Comparison of ENCODE assay signal across 8 mouse cellular contexts in genomic region chr15:102258076-102258470, GRCm38 (mm10). TPM values are rescaled to one million over a fixed set of nuclear protein-coding genes. Genes with fewer than 3 reads are reported as not detected.
A peak's percentile ranks its signal among the peaks of the same experiment; 100 is the strongest.
DNase-seq lines count a peak whose midpoint lies in the region; ATAC-seq and TF ChIP-seq lines count a peak whose summit lies in the region.

No protein-coding gene starts in this region.

- H3K9me3 ChIP-seq in MEL (replicated peaks; ENCODE audit: insufficient read depth, low read length): no peaks in the 10 kb centered on the region
- no peaks in the 10 kb centered on the region for H3K9me3 ChIP-seq in forebrain, embryonic 10.5 days
- H3K9me3 ChIP-seq in hindbrain, embryonic 13.5 days: no peaks in the 10 kb centered on the region
- no peaks in the 10 kb centered on the region for H3K9me3 ChIP-seq in stomach, embryonic 14.5 days (ENCODE audit: control insufficient read depth, low read depth, low read length)

- H3K27me3 ChIP-seq in MEL (ENCODE audit: control insufficient read depth in 1 of 2, insufficient read depth in 2 of 2, low read length in 2 of 2): peaks cover 66 to 74% of the 10 kb centered on the region in 2 experiments
- peaks cover 68% of the 10 kb centered on the region for H3K27me3 ChIP-seq in forebrain, embryonic 10.5 days (ENCODE audit: poor library complexity, severe bottlenecking)
- peaks cover 86% of the 10 kb centered on the region for H3K27me3 ChIP-seq in hindbrain, embryonic 13.5 days
- no peaks in the 10 kb centered on the region for H3K27me3 ChIP-seq in stomach, embryonic 14.5 days (ENCODE audit: control insufficient read depth, insufficient read depth, low read length)

- no peak for TF ChIP-seq POLR2A in MEL (IDR thresholded peaks at IDR 0.05; ENCODE audit: control insufficient read depth in 1 of 2, insufficient read depth in 1 of 2, low read depth in 1 of 2, low read length in 2 of 2, poor library complexity in 1 of 2)

- no peaks in the 10 kb centered on the region for H3K36me3 ChIP-seq in MEL (ENCODE audit: control insufficient read depth in 1 of 2, insufficient read depth in 2 of 2, low read length in 2 of 2)
- H3K36me3 ChIP-seq in forebrain, embryonic 10.5 days (replicated peaks): no peaks in the 10 kb centered on the region
- no peaks in the 10 kb centered on the region for H3K36me3 ChIP-seq in hindbrain, embryonic 13.5 days
- H3K36me3 ChIP-seq in stomach, embryonic 14.5 days (ENCODE audit: control insufficient read depth, insufficient read depth, low read length): no peaks in the 10 kb centered on the region

- H3K4me2 ChIP-seq in hindbrain, embryonic 13.5 days: peak overlapping the region; percentile 86
- H3K4me2 ChIP-seq in stomach, embryonic 14.5 days (replicated peaks; ENCODE audit: low read depth, low read length): peak overlapping the region; percentile 76

- H3K4me1 ChIP-seq in MEL (ENCODE audit: control insufficient read depth in 1 of 2, insufficient read depth in 2 of 2, low read length in 2 of 2): peaks cover 0 to 3% of the 10 kb centered on the region in 2 experiments; a peak in 2 of 4 replicates
- H3K4me1 ChIP-seq in forebrain, embryonic 10.5 days: peaks cover 59% of the 10 kb centered on the region
- peaks cover 26% of the 10 kb centered on the region for H3K4me1 ChIP-seq in hindbrain, embryonic 13.5 days (replicated peaks)
- peaks cover 30% of the 10 kb centered on the region for H3K4me1 ChIP-seq in stomach, embryonic 14.5 days (ENCODE audit: control insufficient read depth, insufficient read depth, low read length)

- no peaks in the 10 kb centered on the region for H3K79me2 ChIP-seq in MEL (ENCODE audit: control insufficient read depth, insufficient read depth, low read length, poor library complexity)

- TF ChIP-seq EP300 in MEL (IDR thresholded peaks at IDR 0.05; ENCODE audit: low read depth in 1 of 2, low read length in 2 of 2): no peak

- no peak for TF ChIP-seq CTCF in MEL (IDR thresholded peaks at IDR 0.05 in 2 of 3, conservative IDR thresholded peaks at IDR 0.05 in 1 of 3; ENCODE audit: control insufficient read depth in 1 of 3, insufficient read depth in 1 of 3, low read depth in 2 of 3, low read length in 3 of 3, poor library complexity in 1 of 3, severe bottlenecking in 1 of 3)

- H3K27ac ChIP-seq in MEL (ENCODE audit: control insufficient read depth, low read depth, low read length): no peak overlapping the region
- H3K27ac ChIP-seq in forebrain, embryonic 10.5 days: peak overlapping the region; percentile 86
- no peak overlapping the region for H3K27ac ChIP-seq in hindbrain, embryonic 13.5 days
- H3K27ac ChIP-seq in stomach, embryonic 14.5 days (ENCODE audit: low read length): peak overlapping the region; percentile 69

- H3K9ac ChIP-seq in MEL (ENCODE audit: control insufficient read depth, low read depth, low read length, poor library complexity, severe bottlenecking): no peak overlapping the region
- 0 out of 2 replicates have a peak overlapping the region, but pooled peaks have one; percentile 74 for H3K9ac ChIP-seq in hindbrain, embryonic 13.5 days
- no peak overlapping the region; the same call in 1 of the 2 replicates for H3K9ac ChIP-seq in stomach, embryonic 14.5 days (replicated peaks; ENCODE audit: low read depth, low read length)

- H3K4me3 ChIP-seq in MEL (ENCODE audit: control insufficient read depth in 1 of 2, insufficient read depth in 1 of 2, low read depth in 2 of 2, low read length in 2 of 2): no peak overlapping the region
- H3K4me3 ChIP-seq in forebrain, embryonic 10.5 days: peak overlapping the region; percentile 67
- H3K4me3 ChIP-seq in hindbrain, embryonic 13.5 days: peak overlapping the region; percentile 51; the same call in 1 of the 2 replicates
- H3K4me3 ChIP-seq in stomach, embryonic 14.5 days (ENCODE audit: low read depth, low read length): peak overlapping the region; percentile 64

- 3% methylated on average over 12 of the region's 12 CpGs for WGBS in forebrain, embryonic 10.5 days
- 6% methylated on average over 12 of the region's 12 CpGs for WGBS in hindbrain, embryonic 13.5 days
- WGBS in stomach, embryonic 14.5 days: 9% methylated on average over 12 of the region's 12 CpGs

- no peak for ATAC-seq in hindbrain, embryonic 13.5 days (ENCODE audit: low FRiP score)
- peak; percentile 36 for ATAC-seq in stomach, embryonic 14.5 days (ENCODE audit: insufficient number of reproducible peaks, insufficient read depth, low FRiP score, low read depth)
- no peak for ATAC-seq in erythroblast, adult 5-6 weeks (replicated peaks; ENCODE audit: low FRiP score, poor library complexity, severe bottlenecking)

- DNase-seq in cerebellum, adult 11-12 months: peak; percentile 70
- no peak for DNase-seq in cerebellum, postnatal 14 days
- DNase-seq in MEL (ENCODE audit: low read depth, low spot score): no peak
- DNase-seq in forebrain, embryonic 10.5 days (ENCODE audit: extremely low spot score, low spot score): no peak
- DNase-seq in lung, adult 18-20 months: peak; percentile 76 to 82

- no peak for TF ChIP-seq RAD21 in MEL (IDR thresholded peaks at IDR 0.05; ENCODE audit: low read depth, low read length)

TF ChIP-seq in MEL, 35 proteins besides CTCF, POLR2A, EP300 and RAD21:
- TF ChIP-seq BHLHE40 (IDR thresholded peaks at IDR 0.05; ENCODE audit: borderline replicate concordance, low read depth, low read length): no peak
- TF ChIP-seq MAZ (IDR thresholded peaks at IDR 0.05; ENCODE audit: low read depth, low read length): 0 out of 2 replicates have a peak, but pooled peaks have one; percentile 28
TF ChIP-seq in MEL: peak in this region for 1.

RNA-seq across cellular contexts. Expression of gene Rarg, which starts 0.8 kb away (rescaled TPM):
- total RNA-seq in MEL (2012; rRNA removed): 0.39 and 0.59 TPM in 2 replicates
- polyA plus RNA-seq in MEL (2012; ENCODE audit: insufficient read depth in 1 of 2, insufficient read length in 2 of 2, low read depth in 1 of 2, low replicate concordance in 2 of 2, missing spikeins in 1 of 2): 1 to 10 TPM in 1 of 2 experiments, not detected in 1; 5.8 TPM
- 27.5 and 31.3 TPM in 2 replicates for polyA plus RNA-seq in forebrain, embryonic 10.5 days (2016; fragmentation: Nextera tagmentation; extraction: Ambion mirVana)
- polyA plus RNA-seq in hindbrain, embryonic 13.5 days (2015; fragmentation: Nextera tagmentation; extraction: Ambion mirVana): 5.7 and 7.1 TPM in 2 replicates
- polyA plus RNA-seq in stomach, embryonic 14.5 days (2014; fragmentation: Nextera tagmentation; extraction: Ambion mirVana): 36.9 and 40.5 TPM in 2 replicates
- total RNA-seq in erythroblast, adult 5-6 weeks (2015; ENCODE audit: low replicate concordance): 0.84 and 1.5 TPM in 2 replicates
- 0.84 and 5.2 TPM in 2 replicates for total RNA-seq in erythroblast, adult 5-6 weeks (2017; ENCODE audit: low replicate concordance)

RNA-seq across cellular contexts. Expression of gene Gm9918, which starts 12.3 kb away (rescaled TPM):
- total RNA-seq in MEL (2012; rRNA removed): not detected in 2 replicates
- polyA plus RNA-seq in MEL (2012; ENCODE audit: insufficient read depth in 1 of 2, insufficient read length in 2 of 2, low read depth in 1 of 2, low replicate concordance in 2 of 2, missing spikeins in 1 of 2): under 1 TPM in 1 of 2 experiments, not detected in 1; 0.04 TPM
- polyA plus RNA-seq in forebrain, embryonic 10.5 days (2016; fragmentation: Nextera tagmentation; extraction: Ambion mirVana): 0.48 and 0.76 TPM in 2 replicates
- 0.14 and 0.22 TPM in 2 replicates for polyA plus RNA-seq in hindbrain, embryonic 13.5 days (2015; fragmentation: Nextera tagmentation; extraction: Ambion mirVana)
- 0.36 and 0.56 TPM in 2 replicates for polyA plus RNA-seq in stomach, embryonic 14.5 days (2014; fragmentation: Nextera tagmentation; extraction: Ambion mirVana)
- total RNA-seq in erythroblast, adult 5-6 weeks (2015; ENCODE audit: low replicate concordance): not detected in 2 replicates
- total RNA-seq in erythroblast, adult 5-6 weeks (2017; ENCODE audit: low replicate concordance): not detected in 2 replicates

RNA-seq across cellular contexts. Expression of gene Mfsd5, which starts 21.2 kb away (rescaled TPM):
- total RNA-seq in MEL (2012; rRNA removed): 49.7 and 56.3 TPM in 2 replicates
- 100 to 1,000 TPM in 1 of 2 experiments, 10 to 100 TPM in 1; 83.6 to 115 TPM for polyA plus RNA-seq in MEL (2012; ENCODE audit: insufficient read depth in 1 of 2, insufficient read length in 2 of 2, low read depth in 1 of 2, low replicate concordance in 2 of 2, missing spikeins in 1 of 2)
- 64.2 and 66.8 TPM in 2 replicates for polyA plus RNA-seq in forebrain, embryonic 10.5 days (2016; fragmentation: Nextera tagmentation; extraction: Ambion mirVana)
- 54.7 TPM in 2 replicates for polyA plus RNA-seq in hindbrain, embryonic 13.5 days (2015; fragmentation: Nextera tagmentation; extraction: Ambion mirVana)
- polyA plus RNA-seq in stomach, embryonic 14.5 days (2014; fragmentation: Nextera tagmentation; extraction: Ambion mirVana): 63.1 and 63.7 TPM in 2 replicates
- total RNA-seq in erythroblast, adult 5-6 weeks (2015; ENCODE audit: low replicate concordance): 5.9 and 15.6 TPM in 2 replicates
- 2.5 and 10.7 TPM in 2 replicates for total RNA-seq in erythroblast, adult 5-6 weeks (2017; ENCODE audit: low replicate concordance)

RNA-seq across cellular contexts. Expression of gene Itgb7, which starts 26.3 kb away (rescaled TPM):
- total RNA-seq in MEL (2012; rRNA removed): 7.4 TPM in 2 replicates
- 10 to 100 TPM in 1 of 2 experiments, not detected in 1; 15.2 TPM for polyA plus RNA-seq in MEL (2012; ENCODE audit: insufficient read depth in 1 of 2, insufficient read length in 2 of 2, low read depth in 1 of 2, low replicate concordance in 2 of 2, missing spikeins in 1 of 2)
- 0.42 and 0.55 TPM in 2 replicates for polyA plus RNA-seq in forebrain, embryonic 10.5 days (2016; fragmentation: Nextera tagmentation; extraction: Ambion mirVana)
- polyA plus RNA-seq in hindbrain, embryonic 13.5 days (2015; fragmentation: Nextera tagmentation; extraction: Ambion mirVana): 0.45 and 1.5 TPM in 2 replicates
- polyA plus RNA-seq in stomach, embryonic 14.5 days (2014; fragmentation: Nextera tagmentation; extraction: Ambion mirVana): 5.8 and 9.9 TPM in 2 replicates
- 36.8 and 55.3 TPM in 2 replicates for total RNA-seq in erythroblast, adult 5-6 weeks (2015; ENCODE audit: low replicate concordance)
- total RNA-seq in erythroblast, adult 5-6 weeks (2017; ENCODE audit: low replicate concordance): 31.0 and 35.5 TPM in 2 replicates

RNA-seq across cellular contexts. Expression of gene Espl1, which starts 38.0 kb away (rescaled TPM):
- total RNA-seq in MEL (2012; rRNA removed): 49.8 and 52.5 TPM in 2 replicates
- polyA plus RNA-seq in MEL (2012; ENCODE audit: insufficient read depth in 1 of 2, insufficient read length in 2 of 2, low read depth in 1 of 2, low replicate concordance in 2 of 2, missing spikeins in 1 of 2): 100 to 1,000 TPM in 1 of 2 experiments, 10 to 100 TPM in 1; 94.1 to 142 TPM
- polyA plus RNA-seq in forebrain, embryonic 10.5 days (2016; fragmentation: Nextera tagmentation; extraction: Ambion mirVana): 55.6 and 59.9 TPM in 2 replicates
- 7.0 and 7.2 TPM in 2 replicates for polyA plus RNA-seq in hindbrain, embryonic 13.5 days (2015; fragmentation: Nextera tagmentation; extraction: Ambion mirVana)
- 25.4 and 28.6 TPM in 2 replicates for polyA plus RNA-seq in stomach, embryonic 14.5 days (2014; fragmentation: Nextera tagmentation; extraction: Ambion mirVana)
- total RNA-seq in erythroblast, adult 5-6 weeks (2015; ENCODE audit: low replicate concordance): 4.8 and 10.9 TPM in 2 replicates
- total RNA-seq in erythroblast, adult 5-6 weeks (2017; ENCODE audit: low replicate concordance): 29.3 and 37.1 TPM in 2 replicates

Comparison
In these comparisons a context has a peak if more than half of its experiments do, and no peak if none do; other contexts are left out.
1. DNase-seq: peak in cerebellum, adult 11-12 months (single experiment) and lung, adult 18-20 months (2 of 2); none in cerebellum, postnatal 14 days (0 of 2), MEL (single experiment) and forebrain, embryonic 10.5 days (single experiment).
2. H3K27ac ChIP-seq: peak in forebrain, embryonic 10.5 days (single experiment) and stomach, embryonic 14.5 days (single experiment); none in MEL (single experiment) and hindbrain, embryonic 13.5 days (single experiment).
3. H3K4me3 ChIP-seq: peak in forebrain, embryonic 10.5 days (single experiment), hindbrain, embryonic 13.5 days (single experiment) and stomach, embryonic 14.5 days (single experiment); none in MEL (0 of 2).